Mouse (Mus musculus): ENCODE data around the gene Usb1.

Gene Usb1

DNA sequence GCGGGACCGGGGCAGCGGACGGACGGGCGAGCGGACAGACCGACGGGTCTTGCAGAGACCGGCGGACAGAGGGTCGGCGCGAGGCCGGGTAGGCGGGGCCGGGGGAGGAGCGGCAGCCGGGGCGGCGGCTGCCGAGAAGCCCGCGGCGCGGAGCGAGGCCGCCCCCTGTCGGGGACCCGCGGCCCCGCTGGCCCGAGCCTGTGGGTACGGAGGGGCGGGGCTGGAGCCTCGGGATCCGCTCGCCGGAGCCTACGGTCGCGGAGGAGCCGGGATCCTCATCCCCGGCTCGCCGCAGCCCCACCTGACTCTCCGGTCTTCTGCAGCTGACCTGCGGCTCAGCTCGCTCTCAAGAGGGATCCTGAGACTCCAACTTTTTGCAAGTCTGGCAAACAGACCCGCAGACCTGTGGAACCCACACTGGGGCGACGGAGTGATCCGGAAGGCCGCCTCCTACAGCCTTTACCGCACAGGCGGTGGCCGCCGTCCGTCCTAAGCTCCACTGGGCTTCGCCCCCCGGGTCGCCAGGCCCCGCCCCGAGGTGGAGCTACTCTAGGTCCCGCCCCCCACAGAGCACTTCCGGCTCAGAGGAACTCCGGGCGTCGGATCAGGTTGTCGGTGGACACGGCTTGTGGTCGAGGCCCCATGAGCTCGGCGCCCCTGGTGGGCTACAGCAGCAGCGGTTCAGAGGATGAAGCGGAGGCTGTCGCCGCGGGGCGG lies at the start of gene Usb1, which contains the start of gene Zfp319:
Gene Usb1 (plus strand): TSS at position 565 of the 717 bp plus-strand sequence.
Gene Zfp319 (minus strand): TSS at position 231 of the 717 bp plus-strand sequence.
- DNase-seq (ENCODE audit: low read depth, low spot score) = peak; percentile 72

DNA sequence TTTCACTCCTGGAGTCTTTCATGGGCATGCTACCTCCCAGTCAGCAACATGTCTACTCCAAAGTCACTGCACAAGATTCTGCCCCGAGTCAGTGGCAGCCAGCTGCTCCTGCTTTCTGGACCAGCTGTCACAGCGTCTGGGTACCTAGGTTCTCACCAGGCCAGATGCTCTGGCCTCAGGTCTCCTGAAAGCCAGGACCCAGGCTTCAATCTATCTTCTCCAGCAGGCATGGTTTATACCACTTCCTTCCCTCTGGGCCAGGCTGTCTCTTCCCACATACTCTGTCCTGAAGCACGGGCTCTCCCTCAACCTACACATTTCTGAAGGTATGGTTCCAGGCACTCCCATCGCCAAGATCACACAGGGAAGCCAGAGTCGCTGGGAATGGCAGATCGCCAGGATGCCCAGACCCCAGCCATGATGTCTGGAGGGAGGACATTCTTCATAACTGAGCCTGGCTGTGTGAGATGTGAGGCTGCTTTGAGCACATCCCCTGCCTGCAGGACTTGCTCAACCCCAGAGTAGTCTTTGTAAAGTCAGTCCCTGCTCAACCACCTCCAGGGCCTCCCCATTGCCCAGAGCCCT lies 42.9 kb upstream of the Usb1 start:
- DNase-seq (ENCODE audit: low read depth, low spot score) = no peak

DNA sequence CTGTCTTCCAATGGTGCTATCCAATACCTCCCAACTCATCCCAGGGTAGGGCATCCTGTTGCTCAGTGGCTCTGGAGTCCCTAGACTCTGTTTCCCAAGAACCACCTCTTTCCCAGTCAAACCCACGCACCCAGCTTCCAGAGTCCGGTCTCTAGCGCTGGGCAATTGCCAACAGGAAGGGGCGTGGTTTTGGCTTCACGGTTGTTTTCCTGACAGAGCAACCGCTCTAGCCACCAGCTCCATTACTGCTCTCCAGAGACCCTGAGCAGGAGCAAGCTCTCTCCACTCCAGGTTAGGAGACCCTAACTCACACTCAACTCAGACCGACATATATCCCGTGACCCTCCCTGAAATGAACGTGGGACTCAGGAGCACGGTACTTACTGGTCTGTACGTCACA lies 38.9 kb upstream of the Usb1 start:
- DNase-seq (ENCODE audit: low read depth, low spot score) = no peak

DNA sequence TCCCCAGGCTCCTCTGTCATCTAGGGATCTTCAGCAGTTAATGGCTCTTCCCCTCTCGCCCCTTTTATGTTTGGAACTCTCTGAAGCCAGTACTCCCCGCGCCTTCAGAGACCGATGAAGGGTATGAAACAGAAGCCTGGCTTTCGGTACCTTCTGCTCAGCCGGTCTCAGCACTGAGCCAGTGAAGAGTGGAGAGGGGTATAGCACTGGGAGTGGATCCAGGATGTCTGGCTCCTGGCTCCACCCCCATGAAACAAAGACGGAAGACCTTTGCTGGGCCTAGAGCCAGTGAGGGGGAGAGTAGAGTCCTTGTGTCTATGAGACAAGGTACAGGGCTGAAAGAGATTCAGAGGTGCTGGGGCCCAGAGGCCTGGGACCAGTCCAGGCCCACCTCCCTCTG lies 38.2 kb upstream of the Usb1 start:
- DNase-seq (ENCODE audit: low read depth, low spot score) = no peak

DNA sequence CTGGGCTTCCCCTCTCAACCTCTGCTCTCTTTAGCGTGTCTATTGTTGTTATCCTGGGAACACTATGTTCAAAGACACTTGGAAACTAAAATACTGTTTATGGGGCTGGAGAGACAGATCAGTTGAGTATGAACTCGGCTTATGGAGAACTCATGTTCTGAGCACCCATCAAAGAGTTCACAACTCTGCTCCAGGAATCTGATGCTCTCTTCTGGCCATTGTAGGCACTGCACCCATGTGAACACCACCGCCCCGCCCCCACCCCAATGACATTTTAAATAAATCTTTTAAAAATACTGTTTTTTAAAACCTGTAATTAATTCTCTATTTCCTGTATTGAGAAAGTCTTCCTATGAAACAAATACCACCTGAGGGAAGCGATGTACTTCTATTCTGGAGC lies 29.7 kb upstream of the Usb1 start:
- no peak for DNase-seq (ENCODE audit: low read depth, low spot score)

GRCm38 (mm10) chr8:95305526-95305925 lies 26.6 kb upstream of the Usb1 start:
- DNase-seq (ENCODE audit: low read depth, low spot score) = no peak

GRCm38 (mm10) chr8:95306431-95306830 lies 25.7 kb upstream of the Usb1 start, which contains the start of gene Cngb1:
Gene Cngb1 (minus strand): TSS chr8:95306585.
- DNase-seq (ENCODE audit: low read depth, low spot score) = no peak

- DNase-seq (ENCODE audit: low read depth, low spot score) = no peak
Observed at GRCm38 (mm10) chr8:95310342-95310970, 21.6 kb upstream of the Usb1 start, which contains the start of gene Tepp. Gene Tepp (plus strand): TSS chr8:95310566.

- no peak for DNase-seq (ENCODE audit: low read depth, low spot score)
Observed at GRCm38 (mm10) chr8:95312836-95313235, 19.2 kb upstream of the Usb1 start.

DNA sequence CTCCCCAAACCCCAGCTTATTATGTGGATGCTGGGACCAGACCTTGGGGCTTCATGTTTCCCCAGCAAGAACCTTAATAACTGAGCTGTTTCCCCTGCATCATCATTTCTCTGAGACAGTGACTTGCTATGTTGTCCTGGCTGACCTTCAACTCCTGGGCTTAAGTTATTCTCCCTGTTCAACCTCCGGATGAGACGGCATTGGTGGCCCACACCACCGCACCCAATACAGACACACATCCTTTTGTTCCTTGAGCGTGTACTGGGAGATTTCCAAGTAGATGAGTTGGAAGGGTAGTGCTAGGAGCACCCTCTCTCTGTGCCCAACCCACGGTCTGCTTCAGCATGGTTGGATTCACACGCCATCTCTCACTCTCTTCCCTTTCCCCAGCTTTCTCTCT lies 18.2 kb upstream of the Usb1 start:
- DNase-seq (ENCODE audit: low read depth, low spot score) = no peak

- DNase-seq (ENCODE audit: low read depth, low spot score) = no peak
Observed at GRCm38 (mm10) chr8:95314707-95315106, 17.4 kb upstream of the Usb1 start.

DNA sequence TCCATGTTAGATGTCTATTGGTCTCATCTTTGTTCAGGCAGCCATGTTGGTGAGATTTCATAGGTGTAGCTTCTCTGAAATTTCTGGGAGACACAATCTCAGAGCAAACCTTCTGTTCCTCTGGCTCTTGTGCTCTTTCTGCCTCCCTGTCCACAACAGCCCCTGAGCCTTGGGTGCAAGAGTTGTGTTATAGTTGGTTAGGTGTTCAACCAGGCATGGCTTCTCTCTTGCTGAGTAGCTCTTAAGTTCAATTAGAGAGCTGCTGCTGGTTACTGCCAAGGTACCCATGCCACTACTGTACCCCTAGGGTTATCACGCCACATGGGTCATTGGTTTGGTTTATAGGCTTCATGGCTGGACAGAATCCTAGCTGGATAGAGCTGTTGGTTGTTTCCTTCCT lies 16.7 kb upstream of the Usb1 start:
- DNase-seq (ENCODE audit: low read depth, low spot score) = no peak

- no peak for DNase-seq (ENCODE audit: low read depth, low spot score)
Observed at GRCm38 (mm10) chr8:95320224-95321139, 11.6 kb upstream of the Usb1 start.

DNA sequence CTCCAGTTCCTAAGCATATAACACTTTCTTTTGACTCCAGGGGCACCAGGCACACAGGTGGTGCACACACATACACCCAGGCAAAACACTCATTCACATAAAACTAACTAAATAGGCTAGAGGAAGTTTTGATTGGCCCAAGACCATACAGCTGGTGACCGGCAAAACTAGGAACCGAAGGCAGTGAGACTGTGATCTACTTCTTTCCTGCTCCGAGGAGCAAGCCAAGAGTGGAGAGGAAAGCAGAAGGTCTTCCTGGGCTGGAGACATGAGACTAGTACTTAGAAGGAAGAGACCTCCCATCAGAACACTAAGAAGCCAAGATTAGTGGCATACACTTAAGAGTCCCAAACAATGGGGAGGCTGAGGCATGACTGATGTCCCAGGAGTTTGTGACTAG lies 8.9 kb upstream of the Usb1 start:
- no peak for DNase-seq (ENCODE audit: low read depth, low spot score)

GRCm38 (mm10) chr8:95324646-95325045 lies 7.4 kb upstream of the Usb1 start:
- DNase-seq (ENCODE audit: low read depth, low spot score) = no peak

DNA sequence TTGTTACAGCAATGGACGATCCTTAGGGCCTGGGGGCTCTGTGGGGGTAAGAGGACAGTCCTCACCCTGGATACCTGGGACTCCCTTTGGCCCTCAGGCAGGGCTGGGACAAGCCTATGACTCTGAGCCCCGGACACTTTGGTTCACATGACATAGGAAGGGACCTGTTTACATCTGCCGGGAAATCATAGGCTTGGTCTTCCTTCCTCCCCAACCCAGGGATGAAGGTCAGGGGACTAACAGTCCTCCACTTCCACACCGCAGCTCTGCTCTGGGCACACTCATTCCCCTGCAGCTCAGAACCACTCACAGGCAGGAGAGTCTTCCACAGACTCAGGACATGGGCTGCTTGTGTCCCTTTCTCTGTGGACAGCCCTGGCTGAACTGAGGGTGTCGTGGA lies 5.3 kb upstream of the Usb1 start:
- DNase-seq (ENCODE audit: low read depth, low spot score) = no peak

DNA sequence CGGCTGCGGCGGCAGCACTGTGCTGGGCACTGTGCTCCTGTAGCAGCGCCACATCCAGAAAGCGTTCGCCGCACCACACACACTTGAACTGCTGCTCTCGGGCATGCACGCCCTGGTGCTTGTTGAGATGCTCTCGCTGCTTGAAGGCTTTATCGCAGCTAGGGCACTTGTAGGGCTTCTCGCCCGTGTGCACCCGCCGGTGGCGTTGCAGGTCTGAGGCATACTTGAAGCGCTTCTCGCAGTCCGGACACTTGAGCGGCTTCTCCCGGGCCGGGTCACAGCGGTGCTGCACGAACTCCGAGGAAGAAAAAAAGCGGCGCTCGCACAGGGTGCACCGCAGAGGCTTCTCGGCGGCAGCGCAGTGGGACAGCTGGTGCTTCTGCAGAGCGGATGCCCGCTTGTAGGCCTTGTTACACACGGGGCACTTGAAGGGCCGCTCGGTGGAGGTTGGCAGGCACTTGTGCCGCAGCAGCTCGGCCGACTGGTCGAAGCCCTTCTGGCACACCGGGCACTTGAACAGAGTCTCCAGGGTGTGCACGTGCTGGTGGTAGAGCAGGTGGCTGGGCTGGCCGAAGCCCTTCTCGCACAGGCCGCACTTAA lies 4.1 kb upstream of the Usb1 start:
- no peak for DNase-seq (ENCODE audit: low read depth, low spot score)

- no peak for DNase-seq (ENCODE audit: low read depth, low spot score)
Observed at GRCm38 (mm10) chr8:95330367-95330766, 1.7 kb upstream of the Usb1 start.

DNA sequence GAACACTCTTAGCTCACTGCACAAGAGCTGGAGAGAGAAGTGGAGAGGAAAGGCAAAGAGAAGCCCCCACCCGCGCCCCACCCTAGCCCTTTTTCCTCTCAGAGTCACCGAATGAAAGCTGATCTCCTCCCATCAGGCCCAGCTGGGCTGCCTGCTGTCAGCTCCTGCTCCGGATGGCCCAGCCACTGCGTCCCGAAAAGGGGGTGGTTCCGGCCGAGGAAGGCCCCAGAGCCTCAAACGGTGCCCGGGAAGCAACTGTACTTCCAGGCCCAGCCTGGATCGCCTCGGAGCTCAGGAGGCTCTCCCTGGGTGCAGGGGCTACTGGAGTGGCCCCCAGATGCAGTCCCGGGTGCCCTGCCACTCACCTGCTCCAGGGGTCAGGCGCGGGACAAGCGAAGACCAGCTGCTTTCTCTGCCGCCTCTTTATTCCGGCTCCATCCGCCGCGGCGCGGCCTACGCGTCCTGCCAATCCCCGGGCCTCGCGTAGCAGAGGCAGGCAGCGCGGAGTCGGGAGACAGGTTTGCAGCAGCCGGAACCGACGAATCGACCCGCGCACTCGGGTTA lies 846 bp upstream of the Usb1 start:
- no peak for DNase-seq (ENCODE audit: low read depth, low spot score)

GRCm38 (mm10) chr8:95332437-95333199 lies 534 bp downstream of the Usb1 start:
- no peak for DNase-seq (ENCODE audit: low read depth, low spot score)
